Mouse (Mus musculus) adrenal gland, postnatal 14 days (tissue): ENCODE data around the gene Cog6. TPM values are rescaled to one million over a fixed set of nuclear protein-coding genes. Genes with fewer than 3 reads are reported as not detected.

Experiments
- DNase-seq: peaks from one replicate; pipeline ENCODE4 v3.0.0; 2021; ENCODE audit warnings: mixed read lengths
- total RNA-seq: library from RNA; stranded (reverse); gene quantifications from 2 replicates; pipeline ENCODE4 v1.2.3, GENCODE M21; 2021

Gene Cog6
- total RNA-seq, 1 experiment from 2014 or later, result 31.9 TPM

DNA sequence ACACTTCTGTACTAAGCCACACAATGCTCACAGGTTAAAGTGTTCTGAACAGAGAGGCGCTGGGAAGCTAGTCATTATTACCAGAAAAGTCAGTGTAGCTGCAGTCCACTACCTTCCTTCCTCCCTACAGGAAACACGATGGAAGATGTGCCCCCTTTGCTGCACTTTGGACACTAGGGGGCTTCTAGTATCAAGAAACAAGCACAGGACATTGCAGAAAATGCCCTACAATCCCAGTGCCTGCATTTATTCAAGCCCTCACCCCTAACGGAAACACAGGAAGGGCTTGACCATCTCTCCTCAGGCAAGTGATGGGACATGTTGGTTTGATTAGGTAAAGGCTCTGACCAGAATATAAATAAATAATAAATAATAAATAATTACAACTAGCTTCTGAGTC, 16.4 kb upstream of the Cog6 start:
- no peak for DNase-seq

DNA sequence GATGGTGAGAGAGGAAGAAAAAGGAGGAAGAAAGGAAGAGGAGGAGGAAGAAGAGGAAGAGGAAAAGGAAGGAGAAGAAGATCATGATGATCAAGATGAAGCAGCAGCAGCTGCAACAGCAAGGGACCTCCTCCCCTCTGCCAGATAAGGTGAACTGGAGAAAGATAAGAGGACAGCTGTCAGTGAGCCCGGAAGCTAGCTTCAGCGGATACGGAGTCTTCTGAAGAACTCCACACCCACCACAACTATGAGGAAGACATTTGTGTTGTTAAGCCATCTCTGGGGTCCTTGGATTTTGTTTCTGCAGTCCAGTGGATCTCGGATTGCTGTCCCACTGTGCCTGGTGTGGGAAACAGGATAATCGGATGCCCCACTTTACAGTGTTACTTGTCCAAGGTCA, 15.4 kb upstream of the Cog6 start:
- no peak for DNase-seq

DNA sequence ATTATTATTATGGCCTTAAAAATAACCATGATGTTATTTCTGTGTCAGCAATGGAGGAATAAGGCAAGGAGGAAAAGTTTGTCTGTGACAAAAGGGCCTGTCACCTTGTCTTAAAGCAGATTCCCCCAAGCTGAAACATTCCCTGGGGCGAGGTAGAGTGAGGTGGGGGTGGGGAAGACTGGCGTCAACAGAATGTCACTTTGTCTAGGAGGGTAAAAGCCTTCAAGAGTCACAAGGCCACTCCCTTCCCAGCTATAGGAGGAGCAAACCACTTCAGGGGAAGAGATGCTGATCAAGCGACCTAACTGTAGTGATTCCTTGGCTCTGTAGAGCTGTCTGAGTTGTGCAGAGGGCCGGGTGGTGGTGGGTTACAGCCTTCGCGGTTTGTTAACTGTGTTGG, 14.5 kb upstream of the Cog6 start:
- DNase-seq, result no peak

DNA sequence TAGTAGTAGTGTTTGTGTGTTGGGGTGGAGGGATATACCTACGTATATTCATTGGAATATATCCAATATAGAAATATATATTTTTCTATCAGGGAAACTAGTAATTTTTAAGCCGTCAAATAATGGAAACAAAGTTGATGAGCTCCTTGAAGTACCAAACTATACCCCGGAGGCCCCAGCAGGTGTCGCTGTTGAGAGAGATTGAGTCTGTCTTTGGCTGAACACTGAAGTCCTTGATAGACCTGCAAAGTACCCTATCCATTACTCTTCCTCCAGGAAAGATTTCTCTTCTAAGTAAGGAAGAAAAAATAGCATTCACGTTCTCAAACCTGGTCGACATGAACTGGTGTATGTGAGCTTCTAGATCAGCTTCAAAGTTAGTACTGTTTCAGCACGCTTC, 12.0 kb upstream of the Cog6 start:
- DNase-seq, result peak; percentile 75

DNA sequence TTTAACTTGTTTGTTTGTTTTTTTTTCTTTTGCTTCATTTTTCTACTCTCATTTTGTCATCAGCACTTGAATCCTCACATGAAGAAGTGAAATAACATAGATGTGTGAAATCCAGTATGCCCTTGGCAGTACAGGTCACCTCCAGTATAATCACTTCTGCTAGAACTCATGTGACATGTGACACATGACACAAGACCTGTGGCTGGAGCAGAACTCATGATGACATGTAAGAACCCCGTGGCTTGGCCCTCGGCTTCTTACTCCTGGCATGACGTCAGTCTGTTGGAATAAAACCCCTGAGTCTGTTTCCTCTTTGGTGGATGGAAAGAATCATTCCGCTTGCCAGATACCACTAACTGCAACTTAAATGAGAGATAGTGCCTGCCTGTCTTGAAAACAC, 10.3 kb upstream of the Cog6 start:
- DNase-seq, result no peak

DNA sequence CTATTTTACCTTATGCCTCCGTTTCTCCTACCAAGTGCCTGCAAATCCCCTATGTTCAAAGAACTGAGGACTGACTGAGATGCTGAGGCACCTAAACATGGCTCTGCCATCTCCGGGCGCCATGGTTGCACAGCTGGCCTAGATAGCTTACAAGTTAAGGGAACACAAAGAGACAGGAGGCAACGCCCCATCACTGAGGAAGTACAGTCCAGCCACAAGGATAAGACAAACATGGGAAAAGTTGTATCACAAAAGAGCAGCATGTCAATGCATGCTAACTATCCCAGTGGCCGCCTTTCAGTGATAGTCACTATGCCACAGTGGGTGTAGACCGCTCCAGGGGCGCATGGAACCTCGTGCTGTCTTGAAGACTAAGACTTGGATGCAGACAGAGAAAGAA, 9.6 kb downstream of the Cog6 start:
- no peak for DNase-seq

DNA sequence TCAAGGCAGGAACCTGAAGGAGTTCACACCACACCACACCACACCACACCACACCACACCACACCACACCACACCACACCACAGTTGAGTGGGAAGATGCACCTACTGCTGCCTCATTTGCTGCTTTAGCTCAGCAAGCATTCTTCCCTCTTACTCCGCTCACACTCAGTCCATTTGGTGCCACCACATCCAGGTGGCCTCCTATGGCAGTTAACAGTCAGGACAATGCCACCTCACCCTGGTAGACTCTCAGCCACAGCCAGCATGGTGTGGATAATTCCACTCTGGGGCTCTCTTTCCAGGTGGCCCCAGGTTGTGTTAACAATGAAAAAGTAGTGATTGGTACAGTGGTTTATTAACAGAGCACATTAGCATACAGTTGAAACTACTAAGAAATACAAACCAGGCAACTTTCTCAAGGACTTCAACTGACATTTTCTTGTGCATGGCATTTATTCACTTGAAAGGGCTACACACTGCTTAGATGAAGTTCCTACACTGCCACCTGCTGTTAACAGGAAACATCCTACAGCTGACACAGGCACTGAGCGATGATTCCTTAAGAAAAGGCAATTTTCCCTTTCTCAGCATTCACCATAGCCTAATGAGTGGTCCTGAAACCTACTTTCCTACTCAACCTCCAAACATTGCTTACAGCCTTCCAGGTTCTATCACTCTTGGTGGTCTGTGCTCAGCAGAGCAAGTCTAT, 12.5 kb downstream of the Cog6 start:
- peak; percentile 8 for DNase-seq

DNA sequence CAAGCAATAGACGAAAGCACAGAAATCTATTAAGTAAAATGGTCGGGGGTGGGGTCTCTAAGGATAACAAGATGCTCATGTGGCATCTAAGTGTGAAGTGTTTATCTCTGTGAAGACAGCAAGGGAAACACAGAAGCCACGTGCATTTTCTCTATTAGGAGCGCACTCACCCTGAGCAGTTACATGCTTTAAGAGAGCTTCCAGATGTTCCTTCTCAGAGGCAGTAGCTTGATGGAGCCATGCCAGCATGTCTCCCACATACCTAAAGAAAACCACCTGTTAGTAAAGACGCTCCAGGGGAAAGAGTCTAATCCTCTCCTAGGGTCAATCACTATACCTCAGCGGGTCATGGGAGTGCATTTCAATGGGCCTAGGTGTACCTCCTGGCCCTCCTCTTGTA, 15.0 kb downstream of the Cog6 start:
- no peak for DNase-seq

DNA sequence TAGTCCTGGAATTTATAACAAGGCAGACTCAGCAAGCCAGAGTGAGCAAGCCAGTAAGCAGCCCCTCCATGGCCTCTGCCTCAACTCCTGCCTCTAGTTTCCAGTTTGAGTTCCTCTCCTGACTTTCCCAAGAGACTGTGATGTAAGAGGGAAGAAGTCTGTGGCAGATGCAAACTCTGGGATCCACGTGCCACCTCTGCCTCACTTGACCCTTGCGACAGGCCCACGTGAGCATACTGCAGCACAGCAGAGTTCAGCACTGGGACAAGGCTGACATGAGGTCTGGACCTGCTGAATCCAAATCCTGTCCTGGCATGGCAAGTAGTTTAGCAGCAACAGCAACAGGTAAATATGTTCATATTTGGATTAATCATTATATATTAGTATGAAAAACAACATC, 17.0 kb downstream of the Cog6 start:
- peak; percentile 9 for DNase-seq

DNA sequence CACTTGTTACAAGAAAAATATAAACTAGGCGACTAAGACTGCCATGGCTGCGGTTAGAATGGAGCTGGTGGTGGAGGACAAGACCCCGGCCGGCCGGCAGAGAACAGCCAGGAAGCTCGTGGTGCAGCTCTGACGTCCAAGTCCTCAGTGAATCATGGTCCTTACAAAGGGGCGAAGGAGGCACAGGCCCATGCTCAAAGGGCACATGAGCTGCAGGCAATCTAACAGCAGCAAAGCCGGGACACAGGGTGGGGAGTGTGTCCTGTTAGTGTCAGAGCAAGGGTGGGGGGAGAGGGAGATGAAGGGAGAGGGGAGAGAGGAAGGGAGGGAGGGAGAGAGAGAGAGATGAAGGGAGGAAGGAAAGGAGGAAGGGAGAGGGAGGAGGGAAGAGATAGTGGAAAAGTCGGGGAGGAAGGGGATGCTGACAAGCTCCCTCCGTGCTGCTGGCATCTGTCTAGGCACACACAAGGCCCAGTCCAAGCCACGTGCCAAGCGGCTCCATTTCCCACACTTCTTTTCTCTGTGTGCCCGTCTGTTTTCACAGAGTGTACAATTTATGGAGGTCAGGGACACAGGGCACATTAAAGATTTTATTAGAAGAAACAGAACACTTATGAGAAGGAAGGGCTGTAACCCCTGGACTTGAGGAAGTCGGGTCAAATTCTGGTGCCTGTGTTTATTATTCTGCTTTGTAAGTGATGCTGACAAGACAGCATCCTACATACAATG, 17.9 kb downstream of the Cog6 start:
- DNase-seq, result no peak

DNA sequence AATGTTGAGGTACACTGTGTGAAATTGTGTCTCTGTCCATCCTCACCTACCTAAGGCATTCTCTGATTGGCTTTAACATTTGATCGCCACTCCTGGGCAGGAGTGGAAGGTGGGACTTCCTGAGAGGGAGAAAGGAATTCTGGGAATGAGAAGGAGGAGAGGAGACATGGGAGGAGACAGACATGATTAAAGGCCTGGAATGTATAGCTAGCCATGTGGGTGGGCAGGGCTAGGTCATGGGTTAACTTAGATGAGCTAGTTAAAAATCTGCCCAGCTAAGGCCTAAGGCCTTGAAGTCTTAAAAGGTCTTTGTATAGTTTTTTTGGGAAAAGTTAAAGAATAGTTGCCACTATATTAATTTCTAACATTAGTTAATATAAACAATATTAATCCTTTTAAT, 19.7 kb downstream of the Cog6 start:
- no peak for DNase-seq

DNA sequence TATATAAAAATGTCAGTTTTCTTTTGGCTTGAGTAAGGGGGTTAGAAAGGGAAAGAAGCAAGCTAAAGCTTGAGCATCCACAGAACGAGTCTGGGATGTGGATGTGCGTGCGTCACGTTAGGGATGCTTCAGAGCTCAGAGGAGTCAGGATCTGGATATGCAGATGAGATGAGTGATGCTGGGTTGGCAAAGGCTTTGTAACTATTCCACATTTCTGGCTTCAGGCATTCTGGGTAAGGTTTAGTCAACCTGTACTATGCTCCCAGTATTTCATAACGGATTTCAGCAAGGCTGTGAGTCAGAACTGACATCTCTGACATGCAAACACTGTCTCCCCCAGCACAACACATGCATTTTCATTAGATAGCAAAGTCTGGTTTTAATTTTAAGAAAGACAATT, 20.4 kb downstream of the Cog6 start:
- DNase-seq, result no peak

DNA sequence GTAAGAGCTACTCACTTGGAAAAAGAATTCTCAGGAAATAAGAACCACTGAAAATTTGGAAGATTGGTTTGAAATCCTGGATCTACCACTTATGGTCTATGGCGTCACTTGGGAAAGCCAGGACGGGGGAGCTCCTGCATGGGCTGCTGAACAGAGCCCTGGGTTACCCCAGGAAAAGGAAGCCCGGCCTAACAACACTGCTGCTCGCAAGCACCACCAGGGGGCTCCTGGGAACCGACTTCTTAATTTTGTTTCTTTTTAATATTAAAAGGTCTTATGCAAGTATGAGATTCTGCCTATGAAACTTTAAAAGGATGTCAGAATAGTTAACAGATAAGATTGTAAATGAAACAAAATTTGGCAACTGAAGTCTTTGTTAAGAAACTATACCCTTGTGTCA, 22.4 kb downstream of the Cog6 start:
- DNase-seq, result no peak

DNA sequence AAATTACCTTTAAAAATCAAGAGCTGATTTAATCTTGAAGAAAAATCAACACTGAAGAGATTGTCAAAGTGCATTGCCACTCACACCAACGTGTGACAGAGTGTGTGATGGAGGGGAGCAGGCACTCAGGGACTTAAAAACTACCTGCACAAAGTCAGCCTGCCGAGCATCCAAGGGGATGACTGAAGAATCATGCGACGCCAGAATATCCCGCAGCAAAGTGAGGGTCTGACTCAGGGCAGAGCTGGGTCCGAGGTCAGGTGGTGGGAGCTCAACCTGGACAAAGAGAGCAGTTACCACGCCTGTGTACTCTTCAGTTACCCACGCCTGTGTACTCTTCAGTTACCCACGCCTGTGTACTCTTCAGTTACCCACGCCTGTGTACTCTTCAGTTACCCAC, 23.7 kb downstream of the Cog6 start:
- DNase-seq, result no peak

DNA sequence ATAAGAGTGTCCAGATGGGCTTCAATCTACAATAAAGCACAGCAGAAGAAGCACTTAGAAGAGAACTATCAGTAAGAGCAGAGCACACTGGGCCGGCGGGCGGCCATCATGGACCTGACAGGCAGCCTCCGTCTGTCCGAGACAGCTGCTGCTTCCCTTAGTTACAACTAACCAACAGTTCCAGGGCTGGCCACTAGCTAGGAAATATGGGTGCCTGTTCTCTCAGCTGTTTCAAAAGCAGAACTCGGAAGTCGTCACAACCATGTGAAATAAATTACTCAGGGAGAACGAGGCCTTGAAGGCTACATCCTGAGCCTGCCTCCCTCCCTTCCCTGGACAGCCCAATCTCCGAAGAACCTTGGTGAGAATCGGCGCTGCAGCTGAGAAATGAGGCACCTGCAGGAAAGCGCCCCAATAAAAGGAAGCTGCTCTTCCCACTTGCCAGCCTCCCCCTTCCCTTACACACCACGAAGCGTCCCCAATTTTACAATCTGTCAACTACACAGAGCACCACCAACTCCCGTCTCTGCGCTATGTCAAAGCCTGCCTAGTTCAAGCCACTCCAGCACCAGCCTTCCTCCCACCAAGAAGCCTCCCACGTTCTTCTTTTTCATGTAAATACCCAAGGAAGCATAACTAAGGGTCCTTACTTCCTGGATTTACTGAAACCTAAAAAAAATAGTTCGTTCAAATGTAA, 26.8 kb downstream of the Cog6 start:
- no peak for DNase-seq

DNA sequence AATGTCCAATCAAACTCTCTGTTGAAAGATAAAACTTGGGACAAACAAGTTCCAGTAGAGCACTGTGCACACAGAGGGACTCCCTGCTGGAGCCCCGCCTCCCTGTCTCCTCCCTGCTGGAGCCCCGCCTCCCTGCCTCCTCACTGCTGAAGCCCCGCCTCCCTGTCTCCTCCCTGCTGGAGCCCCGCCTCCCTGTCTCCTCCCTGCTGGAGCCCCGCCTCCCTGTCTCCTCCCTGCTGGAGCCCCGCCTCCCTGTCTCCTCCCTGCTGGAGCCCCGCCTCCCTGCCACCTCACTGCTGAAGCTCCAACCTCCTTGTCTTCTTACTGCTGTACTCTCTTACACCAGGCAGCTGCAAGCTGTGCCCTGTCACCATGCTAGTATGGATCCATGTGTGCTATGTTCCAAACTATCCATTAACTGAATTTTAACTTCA, 31.5 kb downstream of the Cog6 start:
- DNase-seq, result peak; percentile 55

DNA sequence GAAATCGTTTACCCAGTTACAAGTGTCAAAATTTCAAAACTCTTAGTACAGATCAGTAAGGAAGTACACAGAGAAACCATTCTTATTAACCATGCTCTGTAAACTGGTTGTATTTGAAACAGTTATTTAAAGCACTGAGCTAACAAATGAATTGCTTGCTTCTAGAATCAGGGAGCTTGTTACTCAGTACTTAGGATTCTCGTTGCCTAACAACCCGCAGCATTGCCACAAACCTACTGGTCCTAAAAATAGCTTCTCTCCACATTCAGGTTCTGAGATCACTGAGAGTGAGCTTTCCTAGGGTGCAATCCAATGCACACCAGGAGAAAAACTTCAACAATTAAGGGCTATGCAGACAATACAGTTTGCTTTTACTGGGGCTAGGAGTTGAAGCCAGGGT, 33.3 kb downstream of the Cog6 start:
- no peak for DNase-seq

DNA sequence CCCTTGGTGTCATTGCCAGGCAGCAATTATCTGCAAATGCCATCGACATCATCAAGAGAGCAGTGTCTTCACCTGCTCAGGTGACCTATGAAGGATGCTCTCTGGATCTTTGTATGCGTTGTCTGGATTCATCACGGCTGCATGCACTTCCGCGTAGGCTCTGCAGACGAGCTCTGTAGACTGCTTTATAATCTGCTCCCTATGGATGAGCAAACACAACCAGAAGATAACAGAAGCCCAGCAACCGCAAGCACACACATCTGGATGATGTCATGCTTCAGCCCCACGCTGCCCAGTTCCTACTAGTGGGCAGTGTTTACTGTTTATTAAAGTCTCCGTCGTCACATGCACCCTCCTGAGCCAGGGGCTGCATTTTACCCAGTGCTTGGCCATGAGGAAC, 34.0 kb downstream of the Cog6 start:
- DNase-seq, result no peak

DNA sequence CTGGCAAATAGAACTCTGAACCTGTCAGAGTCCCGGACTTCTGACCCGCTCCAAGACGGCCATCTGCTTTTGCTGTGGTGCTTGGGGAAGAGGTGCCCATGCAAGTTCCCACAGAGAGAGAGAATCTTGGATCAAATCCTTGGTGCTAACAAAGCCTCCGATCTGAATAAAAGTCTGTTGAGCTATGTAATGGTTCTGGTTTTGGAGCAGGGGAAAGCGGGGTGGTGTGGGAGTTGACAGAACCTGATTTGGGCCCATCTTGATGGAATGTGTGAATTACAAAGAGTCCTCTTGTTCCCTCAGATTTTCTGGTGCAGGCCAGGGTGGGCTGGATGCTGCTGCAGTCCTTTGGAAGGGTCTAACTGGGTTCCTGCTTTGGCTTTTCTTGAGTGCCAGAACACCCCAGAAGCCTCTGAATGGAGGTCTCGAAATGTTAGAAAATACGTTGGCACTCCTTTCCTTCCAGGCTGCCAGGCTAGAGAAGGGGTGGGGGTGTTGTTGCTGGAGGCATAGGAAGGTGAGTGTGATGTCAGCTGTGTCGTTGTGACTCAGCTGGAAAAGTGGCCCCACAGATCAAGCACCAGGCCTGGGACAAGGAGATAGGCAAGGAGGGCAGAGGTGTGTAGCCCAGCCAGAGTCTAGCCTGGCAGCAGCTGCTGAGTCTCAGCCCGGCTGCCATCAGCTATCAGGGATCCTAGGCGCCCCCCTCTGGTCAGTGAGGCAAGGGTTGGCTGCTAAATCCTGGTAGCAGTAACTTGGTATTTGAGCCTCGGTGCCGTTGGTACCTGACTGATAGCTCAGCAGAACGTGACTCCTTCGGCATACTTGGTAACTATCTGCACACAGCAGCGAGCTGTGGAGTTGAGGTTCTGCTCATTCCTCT, 42.1 kb downstream of the Cog6 start:
- DNase-seq, result peak; percentile 87

DNA sequence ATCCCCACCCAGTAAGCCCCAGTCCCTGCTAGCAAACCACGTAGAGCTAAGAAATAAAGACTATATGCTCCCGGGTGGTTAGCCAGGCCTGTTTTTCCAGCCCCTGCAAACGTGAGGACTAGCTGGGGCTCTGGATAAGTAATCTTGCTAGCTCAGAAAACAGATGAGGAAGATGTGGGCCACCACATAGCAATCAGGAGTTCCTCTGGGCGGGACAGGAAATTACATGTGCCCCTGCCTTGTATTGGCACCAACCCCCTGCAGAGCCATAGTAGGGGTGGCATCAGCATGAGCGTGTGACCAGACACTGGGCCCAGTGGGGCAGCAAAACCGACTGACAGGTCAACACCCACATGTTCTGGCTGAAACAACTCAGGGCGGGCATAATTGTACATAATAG, 44.1 kb downstream of the Cog6 start:
- no peak for DNase-seq

DNA sequence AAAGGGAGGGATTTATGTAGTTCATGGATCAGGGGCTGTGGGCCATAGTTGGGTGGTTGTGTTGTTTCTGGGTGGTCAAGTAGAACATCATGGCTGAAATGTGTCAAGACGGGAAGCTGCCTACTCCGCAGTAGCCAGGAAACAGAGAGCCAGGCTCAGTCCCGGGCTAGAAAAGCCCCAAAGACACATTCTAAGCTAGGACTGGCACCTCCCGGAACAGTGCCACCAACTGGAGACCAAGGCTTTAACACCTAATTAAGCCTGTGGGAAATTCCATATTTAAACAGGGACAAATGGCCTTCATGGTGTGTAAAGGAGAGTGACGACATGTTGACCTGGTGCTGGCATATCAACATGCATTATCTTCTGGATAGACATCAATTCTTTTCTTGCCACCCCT, 50.0 kb downstream of the Cog6 start:
- no peak for DNase-seq

DNA sequence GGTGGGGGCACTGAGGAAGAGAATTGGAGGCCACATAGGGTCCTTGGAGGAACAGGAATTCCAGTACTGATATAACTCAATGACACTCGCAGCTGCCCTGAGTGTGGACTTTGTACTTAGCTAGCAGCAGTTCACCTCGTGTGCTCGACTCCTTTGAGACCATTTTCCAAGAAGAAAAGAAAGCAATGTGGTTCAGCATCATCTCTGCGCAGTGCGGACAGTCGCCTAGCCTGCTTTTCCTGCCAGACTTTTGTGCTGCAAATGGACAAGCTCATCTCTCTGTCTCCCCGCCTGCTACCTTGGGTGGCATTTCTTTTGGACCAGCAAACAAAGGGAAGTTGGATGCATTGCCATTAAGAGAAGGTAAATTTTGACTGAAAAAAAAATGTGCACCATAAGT, 52.8 kb downstream of the Cog6 start:
- no peak for DNase-seq

DNA sequence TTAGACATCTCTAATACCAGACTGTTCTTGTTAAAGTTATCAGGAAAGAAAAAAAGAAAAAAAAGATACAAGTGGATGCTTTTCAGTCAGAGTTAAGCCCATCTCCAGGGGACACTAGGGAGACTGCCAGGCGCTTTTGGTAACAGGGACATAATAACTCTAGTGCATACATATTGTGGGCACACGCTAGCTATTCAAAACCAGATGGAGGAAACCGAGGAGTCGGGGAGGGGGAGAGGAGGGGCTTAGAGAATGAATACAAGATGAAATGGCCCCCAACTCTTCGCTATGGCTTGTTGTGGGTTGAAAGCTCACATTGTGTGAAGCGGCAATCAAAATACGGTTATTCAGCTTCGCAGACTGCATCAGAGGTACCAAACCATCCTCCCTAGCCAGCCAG, 53.6 kb downstream of the Cog6 start:
- no peak for DNase-seq
